Mouse (Mus musculus): ENCODE data around the gene Yipf4. TPM values are rescaled to one million over a fixed set of nuclear protein-coding genes. Genes with fewer than 3 reads are reported as not detected.

Yipf4 gene
- polyA plus RNA-seq, 1 experiment from 2014 or later: 88.8 TPM

DNA sequence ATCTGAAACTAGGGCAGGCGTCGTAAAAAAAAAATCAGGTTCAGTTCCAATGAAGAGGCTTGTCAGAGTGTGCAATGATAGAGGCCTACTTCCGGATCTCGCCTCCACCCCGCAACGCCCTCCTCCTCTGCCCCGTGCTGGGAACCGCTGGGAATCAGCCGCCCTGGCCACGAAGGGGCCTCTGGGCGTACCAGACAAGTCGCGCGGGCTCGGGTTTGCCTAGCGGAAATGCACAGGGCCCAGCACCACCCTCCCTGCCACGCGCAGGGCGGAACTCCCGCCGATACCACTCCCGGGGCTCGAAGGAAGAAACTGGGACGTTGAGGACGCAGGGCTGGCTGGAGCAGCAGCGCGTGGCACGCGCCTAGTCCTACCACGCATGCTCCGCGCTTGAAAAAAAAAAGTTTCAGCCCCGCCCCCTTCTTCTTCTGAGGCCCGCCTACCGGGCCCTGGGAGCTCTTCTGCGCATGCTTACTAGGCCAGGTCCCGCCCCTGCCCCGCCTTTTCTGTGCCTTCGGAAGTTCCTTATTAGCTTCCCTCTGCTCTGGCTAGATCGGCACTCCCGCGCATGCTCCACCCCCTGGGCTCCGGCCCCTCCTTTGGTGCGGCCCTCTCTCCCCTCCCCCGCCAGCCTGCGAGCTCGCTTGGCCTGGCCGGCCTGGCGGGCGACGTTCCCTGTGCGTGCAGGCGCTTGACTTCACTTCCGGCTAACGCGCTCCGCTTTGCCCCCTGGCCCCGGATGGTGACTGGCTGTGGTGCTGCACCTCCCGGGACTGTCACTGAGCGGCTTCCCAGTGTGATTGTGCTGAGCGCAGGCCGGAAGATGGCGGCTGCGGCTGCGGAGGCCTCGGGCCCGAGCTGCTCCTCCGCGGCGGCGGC, 38.7 kb downstream of the Yipf4 start, which contains the start of gene Birc6:
TSS of gene Birc6 (plus strand) at position 567 of the 879 bp plus-strand sequence.
- H3K9ac ChIP-seq (ENCODE audit: low read length): peak within 1 kb of the TSS; percentile 95
- no peaks in the 10 kb centered on the region for H3K36me3 ChIP-seq (ENCODE audit: control insufficient read depth, insufficient read depth, low read length)
- peak within 1 kb of the TSS; percentile 85 for H3K4me2 ChIP-seq (replicated peaks; ENCODE audit: low read depth)
- peaks cover 4% of the 10 kb centered on the region; the same call in 1 of the 2 replicates for H3K4me1 ChIP-seq (replicated peaks; ENCODE audit: control insufficient read depth, insufficient read depth)
- H3K4me3 ChIP-seq (ENCODE audit: low read depth, low read length): peak within 1 kb of the TSS; percentile 73
- H3K27ac ChIP-seq (replicated peaks): peak within 1 kb of the TSS; percentile 99
- no peaks in the 10 kb centered on the region for H3K9me3 ChIP-seq (ENCODE audit: control insufficient read depth, low read length)
- H3K27me3 ChIP-seq (ENCODE audit: control insufficient read depth, insufficient read depth, low read length): no peaks in the 10 kb centered on the region
- DNase-seq (ENCODE audit: low spot score) (peak; percentile 100), ATAC-seq (ENCODE audit: low FRiP score, low TSS enrichment) (peak; percentile 97)
- TF ChIP-seq EP300 (optimal IDR thresholded peaks at IDR 0.05) (no peak), CTCF (IDR thresholded peaks at IDR 0.05; ENCODE audit: low read depth) (peak; percentile 30)
- under 1% methylated on average over 66 of the region's 71 CpGs for WGBS

- peak; percentile 79 for DNase-seq (ENCODE audit: low spot score)
- H3K36me3 ChIP-seq (ENCODE audit: control insufficient read depth, insufficient read depth, low read length): no peaks in the 10 kb centered on the region
- under 1% methylated on average over 58 of the region's 72 CpGs for WGBS
Measured at GRCm38 (mm10) chr17:74528648-74529532, 39.6 kb downstream of the Yipf4 start.

DNA sequence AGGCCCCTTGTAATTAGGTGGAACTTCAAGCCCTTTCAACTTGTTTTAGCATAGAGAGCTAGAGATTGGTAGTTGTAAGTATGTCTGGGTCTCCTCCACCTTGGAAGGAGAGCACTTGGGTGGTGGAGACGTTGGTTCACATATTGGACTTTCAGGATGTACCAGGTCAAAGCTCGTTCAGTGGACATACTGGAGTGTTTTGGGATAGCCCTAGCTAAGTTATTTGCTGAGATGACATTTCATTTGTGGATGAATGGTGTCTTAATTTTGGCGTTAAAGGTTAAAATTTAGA, 40.2 kb downstream of the Yipf4 start:
- no peaks in the 10 kb centered on the region for H3K36me3 ChIP-seq (ENCODE audit: control insufficient read depth, insufficient read depth, low read length)
- ATAC-seq (ENCODE audit: low FRiP score, low TSS enrichment): no peak
- DNase-seq (ENCODE audit: low spot score): no peak
- peaks cover 4% of the 10 kb centered on the region; the same call in 1 of the 2 replicates for H3K4me1 ChIP-seq (replicated peaks; ENCODE audit: control insufficient read depth, insufficient read depth)
- H3K9ac ChIP-seq (ENCODE audit: low read length): peak overlapping the region; percentile 95
- TF ChIP-seq EP300 (optimal IDR thresholded peaks at IDR 0.05) (no peak), CTCF (IDR thresholded peaks at IDR 0.05; ENCODE audit: low read depth) (no peak)
- H3K4me3 ChIP-seq (ENCODE audit: low read depth, low read length): peak overlapping the region; percentile 73
- 7% methylated on average over 3 of the region's 3 CpGs for WGBS
- peak overlapping the region; percentile 99 for H3K27ac ChIP-seq (replicated peaks)
- no peaks in the 10 kb centered on the region for H3K27me3 ChIP-seq (ENCODE audit: control insufficient read depth, insufficient read depth, low read length)
- H3K9me3 ChIP-seq (ENCODE audit: control insufficient read depth, low read length): no peaks in the 10 kb centered on the region
- H3K4me2 ChIP-seq (replicated peaks; ENCODE audit: low read depth): peak overlapping the region; percentile 85

More at GRCm38 (mm10) chr17:74528648-74529532, 39.6 kb downstream of the Yipf4 start:
- H3K4me3 ChIP-seq (ENCODE audit: low read depth, low read length): peak overlapping the region; percentile 73
- no peak for TF ChIP-seq EP300 (optimal IDR thresholded peaks at IDR 0.05)
- ATAC-seq (ENCODE audit: low FRiP score, low TSS enrichment): peak; percentile 64
- H3K4me1 ChIP-seq (replicated peaks; ENCODE audit: control insufficient read depth, insufficient read depth): peaks cover 4% of the 10 kb centered on the region; the same call in 1 of the 2 replicates
- H3K27ac ChIP-seq (replicated peaks): peak overlapping the region; percentile 99
- H3K4me2 ChIP-seq (replicated peaks; ENCODE audit: low read depth): peak overlapping the region; percentile 85
- no peaks in the 10 kb centered on the region for H3K27me3 ChIP-seq (ENCODE audit: control insufficient read depth, insufficient read depth, low read length)
- peak overlapping the region; percentile 95 for H3K9ac ChIP-seq (ENCODE audit: low read length)
- H3K9me3 ChIP-seq (ENCODE audit: control insufficient read depth, low read length): no peaks in the 10 kb centered on the region

DNA sequence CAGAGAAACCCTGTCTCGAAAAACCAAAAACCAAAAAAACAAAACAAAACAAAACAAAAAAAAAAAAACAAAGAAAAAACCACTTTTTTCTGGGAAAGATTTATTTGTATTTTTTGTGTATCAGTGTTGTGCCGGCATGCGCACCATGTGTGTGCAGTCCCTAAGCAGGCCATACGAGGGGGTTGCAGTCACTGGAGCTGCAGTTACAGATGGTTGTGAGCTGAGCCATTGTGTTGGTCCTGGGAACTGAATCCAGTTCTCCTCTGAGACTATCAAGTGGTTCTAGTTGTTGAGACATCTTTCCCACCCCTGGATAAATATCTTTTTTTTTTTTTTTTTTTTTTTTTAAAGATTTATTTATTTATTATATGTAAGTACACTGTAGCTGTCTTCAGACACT, 45.7 kb downstream of the Yipf4 start:
- Histone ChIP-seq H3K9ac (ENCODE audit: low read length) (no peak overlapping the region), H3K36me3 (ENCODE audit: control insufficient read depth, insufficient read depth, low read length) (no peaks in the 10 kb centered on the region), H3K27ac (replicated peaks) (no peak overlapping the region), H3K4me1 (replicated peaks; ENCODE audit: control insufficient read depth, insufficient read depth) (peaks cover 2% of the 10 kb centered on the region; the same call in 1 of the 2 replicates), H3K4me2 (replicated peaks; ENCODE audit: low read depth) (no peak overlapping the region), H3K27me3 (ENCODE audit: control insufficient read depth, insufficient read depth, low read length) (no peaks in the 10 kb centered on the region), H3K9me3 (ENCODE audit: control insufficient read depth, low read length) (no peaks in the 10 kb centered on the region), H3K4me3 (ENCODE audit: low read depth, low read length) (no peak overlapping the region)
- 96% methylated on average over 4 of the region's 4 CpGs for WGBS
- ATAC-seq (ENCODE audit: low FRiP score, low TSS enrichment) (no peak), DNase-seq (ENCODE audit: low spot score) (no peak)
- TF ChIP-seq EP300 (optimal IDR thresholded peaks at IDR 0.05) (no peak), CTCF (IDR thresholded peaks at IDR 0.05; ENCODE audit: low read depth) (no peak)

DNA sequence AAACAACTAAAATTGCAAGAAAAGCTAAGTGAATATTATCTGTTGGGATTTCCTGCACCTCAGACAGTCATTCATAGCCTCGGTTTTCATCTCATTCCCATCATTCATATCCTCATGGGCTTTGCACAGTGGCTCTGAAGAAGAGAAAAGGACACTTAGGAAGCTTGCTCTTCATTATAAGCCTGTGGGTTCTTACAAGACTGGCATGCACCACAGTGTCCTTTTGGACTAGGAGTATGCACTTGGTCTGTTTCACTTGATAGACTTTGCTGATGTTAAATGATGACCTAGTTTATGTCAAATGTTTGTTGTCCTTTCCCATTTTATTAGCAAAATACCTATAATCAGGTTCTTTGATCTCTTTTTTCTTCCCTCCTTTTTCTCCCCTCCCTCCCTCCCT, 48.2 kb downstream of the Yipf4 start:
- TF ChIP-seq CTCF (IDR thresholded peaks at IDR 0.05; ENCODE audit: low read depth) (no peak), EP300 (optimal IDR thresholded peaks at IDR 0.05) (no peak)
- Histone ChIP-seq H3K9me3 (ENCODE audit: control insufficient read depth, low read length) (no peaks in the 10 kb centered on the region), H3K27me3 (ENCODE audit: control insufficient read depth, insufficient read depth, low read length) (no peaks in the 10 kb centered on the region), H3K36me3 (ENCODE audit: control insufficient read depth, insufficient read depth, low read length) (no peaks in the 10 kb centered on the region; the same call in 1 of the 2 replicates), H3K27ac (replicated peaks) (no peak overlapping the region), H3K4me2 (replicated peaks; ENCODE audit: low read depth) (no peak overlapping the region), H3K4me1 (replicated peaks; ENCODE audit: control insufficient read depth, insufficient read depth) (no peaks in the 10 kb centered on the region), H3K9ac (ENCODE audit: low read length) (no peak overlapping the region), H3K4me3 (ENCODE audit: low read depth, low read length) (no peak overlapping the region)
- no peak for DNase-seq (ENCODE audit: low spot score)
- 73% methylated on average over 1 of the region's 1 CpGs for WGBS
- no peak for ATAC-seq (ENCODE audit: low FRiP score, low TSS enrichment)
